Mouse (Mus musculus) frontal cortex, adult 2 months (tissue): ENCODE measurements around the gene Zfp771. TPM values are rescaled to one million over a fixed set of nuclear protein-coding genes. Genes with fewer than 3 reads are reported as not detected.

Experiments used
- DNase-seq, 2 experiments: peaks; one replicate each; pipeline ENCODE4 v3.0.0; 2022; ENCODE audit warnings: low spot score in 1 of 2; ENCODE audit errors: extremely low spot score in 1 of 2
- polyA plus RNA-seq: library from polyadenylated mRNA; depleted of rRNA; stranded (reverse); fragments of >200 nt; gene quantifications from 2 replicates; pipeline ENCODE4 v1.2.3, GENCODE M21; 2012

Gene Zfp771
- polyA plus RNA-seq, 1 experiment = 120 TPM

DNA sequence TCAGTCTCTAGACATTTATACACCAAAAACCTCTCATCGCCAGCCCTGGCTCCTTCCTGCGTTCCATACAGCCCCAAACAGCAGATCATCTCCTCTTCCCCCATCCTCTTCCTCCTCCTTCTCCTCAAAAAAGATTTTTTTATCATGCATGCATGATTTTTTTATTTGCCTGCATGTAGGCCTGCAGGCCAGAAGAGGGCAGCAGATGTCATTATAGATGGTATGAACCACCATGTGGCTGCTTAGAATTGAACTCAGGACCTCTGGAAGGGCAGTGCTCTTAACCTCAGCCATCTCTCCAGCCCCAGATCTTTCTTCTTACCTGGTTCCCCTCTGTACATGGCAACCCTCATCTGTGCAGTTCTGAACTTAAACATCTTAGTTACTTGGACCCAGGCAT is 8.3 kb downstream of the Zfp771 start:
- peak in 1 of 2 experiments; percentile 28 for DNase-seq

DNA sequence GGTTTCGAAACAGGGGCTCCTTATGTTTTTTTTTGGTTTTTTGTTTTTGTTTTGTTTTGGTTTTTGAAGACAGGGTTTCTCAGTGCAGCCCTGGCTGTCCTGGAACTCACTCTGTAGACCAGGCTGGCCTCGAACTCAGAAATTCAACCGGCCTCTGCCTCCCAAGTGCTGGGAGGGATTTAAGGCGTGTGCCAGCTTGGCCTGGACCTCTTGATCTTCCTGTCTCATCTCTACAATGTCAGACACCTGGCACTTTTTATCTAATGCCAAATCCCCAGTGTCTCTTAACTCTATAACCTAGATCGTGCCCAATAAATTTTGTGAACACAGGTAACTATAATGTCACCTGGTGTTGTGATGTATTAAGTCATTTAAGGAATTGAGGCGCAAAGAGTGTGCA is 9.3 kb downstream of the Zfp771 start:
- DNase-seq = no peak

DNA sequence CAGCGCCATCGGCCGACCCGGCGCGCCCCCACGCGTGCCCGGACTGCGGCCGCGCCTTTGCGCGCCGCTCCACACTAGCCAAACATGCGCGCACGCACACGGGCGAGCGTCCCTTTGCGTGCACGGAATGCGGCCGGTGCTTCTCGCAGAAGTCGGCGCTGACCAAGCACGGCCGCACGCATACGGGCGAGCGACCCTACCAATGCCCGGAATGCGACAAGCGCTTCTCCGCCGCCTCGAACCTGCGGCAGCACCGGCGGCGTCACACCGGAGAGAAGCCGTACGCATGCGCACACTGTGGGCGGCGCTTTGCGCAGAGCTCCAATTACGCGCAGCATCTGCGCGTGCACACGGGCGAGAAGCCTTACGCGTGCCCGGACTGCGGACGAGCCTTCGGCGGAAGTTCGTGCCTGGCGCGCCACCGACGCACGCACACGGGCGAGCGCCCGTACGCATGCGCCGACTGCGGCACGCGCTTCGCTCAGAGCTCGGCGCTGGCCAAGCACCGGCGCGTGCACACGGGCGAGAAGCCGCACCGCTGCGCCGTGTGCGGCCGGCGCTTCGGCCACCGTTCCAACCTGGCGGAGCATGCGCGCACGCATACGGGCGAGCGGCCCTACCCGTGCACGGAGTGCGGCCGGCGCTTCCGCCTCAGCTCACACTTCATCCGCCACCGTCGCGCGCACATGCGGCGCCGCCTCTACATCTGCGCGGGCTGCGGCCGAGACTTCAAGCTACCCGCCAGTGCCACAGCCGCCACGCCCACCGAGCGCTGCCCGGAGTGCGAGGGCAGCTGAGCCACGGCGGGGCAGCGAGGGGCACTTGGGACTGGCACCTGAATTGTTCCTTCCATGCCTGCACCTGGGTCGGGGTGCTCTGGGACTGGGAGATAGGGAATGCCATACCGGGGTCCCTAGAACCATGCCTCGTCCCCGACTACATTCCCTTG is 10.0 kb downstream of the Zfp771 start:
- peak; percentile 86 to 97 for DNase-seq

DNA sequence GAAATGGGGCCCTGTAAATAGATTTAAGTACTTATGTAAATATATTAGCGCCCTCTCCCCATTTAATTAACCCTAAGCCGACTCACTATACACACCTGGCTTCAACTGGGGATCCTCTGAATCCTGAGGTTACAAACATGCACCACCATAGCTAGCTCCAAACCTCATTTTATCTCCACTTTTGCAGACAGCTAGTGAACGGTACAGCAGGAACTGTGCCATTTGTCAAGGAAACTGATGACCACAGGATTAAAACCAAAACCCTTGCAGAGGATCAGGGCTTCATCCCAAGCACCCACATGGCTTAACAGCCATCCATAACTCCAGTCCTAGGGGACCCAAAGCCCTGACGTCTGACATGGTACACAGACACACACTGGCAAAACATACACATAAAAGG is 10.9 kb downstream of the Zfp771 start:
- DNase-seq = no peak

DNA sequence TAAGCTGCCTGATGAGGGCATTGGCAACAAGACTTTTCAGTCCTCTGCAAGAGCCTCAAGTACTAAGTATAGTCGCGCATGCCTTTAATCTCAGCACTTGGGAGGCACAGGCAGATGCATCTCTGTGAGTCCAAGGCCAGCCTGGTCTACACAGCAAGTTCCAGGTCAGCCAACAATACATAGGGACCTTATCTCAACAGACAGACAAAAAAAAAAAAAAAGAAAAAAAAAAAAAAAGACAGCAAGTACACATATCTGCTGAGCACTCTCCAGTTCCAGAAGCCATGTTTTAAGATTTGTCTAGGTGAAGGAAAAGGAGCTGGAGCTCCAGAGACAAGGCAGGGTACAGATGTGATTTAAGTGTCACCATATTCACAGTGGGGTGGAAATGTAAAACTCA is 11.9 kb downstream of the Zfp771 start:
- DNase-seq = no peak

DNA sequence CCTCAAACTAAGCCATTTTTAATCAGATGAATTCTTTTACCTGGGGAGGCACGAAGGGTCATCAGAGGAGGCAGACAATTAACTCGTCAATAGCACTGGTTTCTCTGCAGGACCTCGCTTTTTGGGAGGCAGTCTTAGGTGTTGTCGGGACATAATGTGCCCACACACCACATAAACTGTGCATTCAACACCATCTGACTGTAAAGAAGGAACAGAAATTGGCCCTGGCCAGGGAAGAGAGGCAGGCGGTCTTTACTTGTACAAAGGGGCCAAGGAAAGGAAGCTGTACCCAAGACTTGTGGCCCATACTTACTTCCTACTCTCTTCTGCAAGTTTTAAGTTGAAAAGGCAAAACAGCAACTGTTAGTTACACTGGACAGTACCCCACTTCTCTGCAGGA is 12.4 kb downstream of the Zfp771 start:
- no peak for DNase-seq

DNA sequence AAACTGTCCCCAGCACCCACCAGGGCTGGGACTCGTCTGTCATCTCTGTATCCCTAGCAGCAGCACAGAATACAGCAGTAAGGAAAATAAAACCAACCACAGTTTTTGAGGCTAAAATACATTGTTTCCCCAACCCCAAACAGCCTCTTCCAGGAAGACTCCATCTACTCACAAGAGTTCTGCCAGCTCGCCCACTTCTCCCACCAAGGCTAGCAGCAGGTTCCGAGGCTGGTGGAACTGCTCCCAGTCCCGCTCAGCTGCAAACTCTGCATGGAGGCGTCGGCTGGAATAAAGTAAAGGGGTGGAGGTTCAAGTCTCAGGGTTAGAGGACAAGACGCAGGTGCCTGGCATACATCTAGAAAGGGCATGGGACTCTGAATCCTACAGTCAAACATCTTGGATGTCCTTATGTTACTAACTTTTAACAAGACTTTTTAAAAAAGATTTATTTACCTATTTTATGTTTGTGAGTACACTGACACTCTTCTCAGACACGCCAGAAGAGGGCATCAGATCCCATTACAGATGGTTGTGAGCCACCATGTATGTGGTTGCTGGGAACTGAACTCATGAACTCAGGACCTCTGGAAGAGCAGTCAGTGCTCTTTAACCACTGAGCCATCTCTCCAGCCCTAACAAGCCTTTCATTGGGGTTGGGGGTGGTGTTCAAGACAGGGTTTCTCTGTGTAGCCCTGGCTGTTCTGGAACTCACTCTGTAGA is 15.3 kb downstream of the Zfp771 start:
- peak in 1 of 2 experiments; percentile 31 for DNase-seq

DNA sequence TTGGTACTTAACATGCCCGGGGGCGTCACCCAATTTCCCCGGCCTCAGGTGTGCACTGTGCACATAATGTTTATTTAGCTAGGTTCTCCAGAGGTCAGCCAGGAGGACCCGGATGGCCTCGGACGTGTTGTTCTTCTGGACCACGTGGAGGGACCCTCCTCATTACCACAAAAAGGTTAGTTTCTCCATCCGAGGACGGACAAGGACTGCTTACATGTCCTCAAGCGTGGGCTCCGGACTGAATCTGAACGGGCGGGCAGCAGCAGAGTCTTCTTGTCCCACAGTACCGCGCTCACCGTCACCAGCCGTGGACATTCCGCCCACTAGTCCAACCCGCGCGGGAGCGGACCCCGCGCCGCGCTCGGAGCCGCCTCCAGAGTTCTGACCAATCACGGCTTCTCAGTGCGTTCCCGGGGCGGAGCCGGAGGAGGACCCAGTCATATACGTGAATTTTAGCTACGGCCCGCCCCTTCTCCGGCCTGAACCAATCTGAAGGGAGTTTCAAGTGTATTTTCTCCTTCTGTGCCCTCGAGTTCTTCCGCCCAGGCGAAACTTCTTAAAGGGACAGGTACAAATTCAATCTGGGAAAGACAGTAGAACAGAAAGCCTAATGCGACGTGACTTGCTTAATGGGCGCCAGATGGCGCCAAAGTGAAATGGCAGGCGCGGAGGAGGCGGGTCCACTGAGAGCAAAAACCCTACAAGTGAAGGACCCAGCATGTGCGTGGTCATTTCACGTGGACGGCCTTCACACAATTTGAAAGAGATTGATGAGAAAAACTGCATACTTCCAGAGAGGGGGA is 16.4 kb downstream of the Zfp771 start, which contains the start of gene Dctpp1:
TSS of gene Dctpp1 (minus strand) at position 401 of the 803 bp plus-strand sequence.
- DNase-seq = peak; percentile 99

DNA sequence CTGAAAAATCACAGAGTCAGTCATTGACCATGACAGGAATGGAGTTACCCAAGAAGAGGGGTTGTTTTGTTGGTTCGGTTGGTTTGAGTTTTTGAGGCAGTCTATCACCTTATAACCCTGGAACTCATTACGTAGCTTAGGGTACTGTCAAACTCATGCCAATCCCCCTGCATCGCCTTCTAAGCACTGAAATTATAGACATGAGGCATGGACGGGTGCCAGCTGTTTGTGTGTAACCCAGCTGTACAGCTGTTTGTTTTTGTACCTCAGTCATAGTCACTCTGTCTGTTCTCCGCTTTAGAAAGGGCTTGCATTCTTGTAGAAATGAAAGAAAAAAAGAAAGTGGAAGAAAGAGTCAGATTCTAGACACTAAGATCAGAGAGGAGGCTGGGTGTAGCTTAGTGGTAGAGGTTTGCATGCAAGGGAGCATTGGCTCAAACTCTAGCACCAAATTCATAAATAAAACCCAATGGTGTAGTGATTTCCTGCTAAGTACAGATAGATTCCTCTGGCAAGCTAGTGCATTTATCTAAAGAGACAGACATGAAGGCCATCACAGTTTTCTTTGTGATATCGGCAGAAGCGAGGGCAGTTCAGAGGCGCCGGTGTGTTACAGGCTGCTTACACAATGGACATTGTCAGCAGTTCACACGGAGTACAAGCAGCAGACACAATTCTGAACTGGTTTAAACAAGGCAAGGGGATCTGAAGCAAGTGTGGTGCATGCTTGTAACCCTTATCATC is 18.3 kb downstream of the Zfp771 start:
- no peak for DNase-seq

DNA sequence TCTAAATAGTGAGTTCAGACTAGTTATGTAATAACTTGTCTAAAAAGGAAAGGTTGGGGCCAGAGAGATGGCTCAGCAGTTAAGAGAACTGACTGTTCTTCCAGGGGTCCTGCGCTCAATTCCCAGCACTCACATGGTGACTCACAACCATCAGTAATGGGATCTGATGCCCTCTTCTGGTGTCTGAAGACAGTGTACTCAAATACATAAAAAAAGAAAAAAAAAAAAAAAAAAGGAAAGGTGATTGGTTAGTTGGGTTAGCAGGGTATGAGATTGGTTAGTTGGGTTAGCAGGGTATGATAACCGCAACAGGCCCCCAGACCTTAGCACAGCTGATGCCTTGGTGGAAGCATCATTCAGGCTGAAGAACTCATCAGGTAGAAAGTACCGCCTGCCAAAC is 19.5 kb downstream of the Zfp771 start:
- DNase-seq = no peak

DNA sequence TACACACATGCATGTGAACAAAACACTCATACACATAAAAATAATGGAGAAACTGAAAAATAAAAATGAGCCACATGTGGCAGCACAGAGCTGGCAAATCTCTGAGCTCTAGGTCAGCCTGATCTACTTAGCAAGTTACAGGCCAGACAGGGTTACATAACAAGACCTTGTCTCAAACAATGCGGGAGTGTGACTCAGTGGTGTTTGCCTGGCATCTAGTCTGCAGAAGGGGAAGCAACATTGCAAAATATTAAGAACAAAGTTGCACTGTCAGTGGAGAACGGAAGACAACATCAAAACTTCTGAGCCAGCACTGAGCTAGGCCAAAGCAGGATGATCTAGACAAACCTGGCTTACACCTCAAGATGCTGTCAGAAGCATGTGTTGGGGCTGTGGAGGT is 26.2 kb downstream of the Zfp771 start:
- no peak for DNase-seq

DNA sequence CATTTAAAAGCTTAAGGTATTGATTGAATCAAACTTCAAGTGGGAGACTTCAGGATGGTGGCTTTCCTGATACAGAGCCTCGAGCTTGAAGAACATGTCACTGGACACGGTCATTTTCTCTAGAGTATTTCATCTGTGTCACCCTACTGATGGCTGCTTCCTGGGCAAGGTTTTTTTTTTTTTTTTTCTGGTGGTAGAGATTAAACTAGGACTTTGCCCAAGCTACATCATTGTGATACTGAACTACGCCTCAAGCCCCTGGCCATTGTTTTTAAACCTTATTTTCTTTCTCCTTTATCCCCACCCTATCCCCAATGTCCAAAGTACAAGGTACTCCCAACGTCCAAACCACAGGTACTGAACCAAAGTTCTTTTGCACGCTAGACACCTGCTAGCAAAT is 26.6 kb downstream of the Zfp771 start:
- no peak for DNase-seq

DNA sequence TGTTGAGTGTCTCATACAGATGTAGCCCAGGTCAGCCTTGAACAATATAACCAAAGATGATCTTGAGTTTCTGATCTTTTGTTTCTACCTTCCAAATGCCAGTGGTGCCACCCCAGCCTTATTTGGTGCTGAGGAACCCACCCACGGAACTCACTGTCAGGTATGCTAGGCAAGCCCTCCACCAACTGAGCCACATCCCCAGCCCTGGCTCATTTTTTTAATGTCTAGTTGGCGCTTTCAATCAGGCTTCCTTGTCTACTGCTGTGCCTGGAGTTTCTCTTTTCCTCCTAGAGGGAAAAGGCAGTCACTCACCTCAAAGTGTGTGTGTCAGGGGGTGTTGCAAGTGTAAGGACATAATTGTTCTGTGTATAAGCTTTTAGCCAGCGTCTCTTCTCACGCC is 27.0 kb downstream of the Zfp771 start:
- DNase-seq = no peak

DNA sequence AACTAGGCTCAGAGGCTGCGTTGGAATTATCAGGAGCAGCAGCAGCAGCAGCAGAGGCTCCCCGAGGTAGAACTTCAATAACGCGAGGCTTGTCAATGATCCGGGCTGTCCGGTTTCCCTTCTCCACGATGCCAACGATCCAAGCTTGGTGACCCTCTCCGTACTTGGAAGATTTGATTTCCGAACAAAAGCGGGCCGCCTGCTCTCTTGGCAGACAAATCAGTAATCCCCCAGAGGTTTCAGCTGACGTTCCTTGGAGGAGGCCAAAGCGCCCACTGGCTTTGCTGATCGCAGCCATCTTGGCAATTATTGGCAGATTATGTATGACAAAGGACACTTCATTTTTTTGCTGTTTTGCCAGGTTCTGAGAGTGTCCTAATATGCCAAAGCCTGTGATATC is 28.5 kb downstream of the Zfp771 start:
- no peak for DNase-seq

DNA sequence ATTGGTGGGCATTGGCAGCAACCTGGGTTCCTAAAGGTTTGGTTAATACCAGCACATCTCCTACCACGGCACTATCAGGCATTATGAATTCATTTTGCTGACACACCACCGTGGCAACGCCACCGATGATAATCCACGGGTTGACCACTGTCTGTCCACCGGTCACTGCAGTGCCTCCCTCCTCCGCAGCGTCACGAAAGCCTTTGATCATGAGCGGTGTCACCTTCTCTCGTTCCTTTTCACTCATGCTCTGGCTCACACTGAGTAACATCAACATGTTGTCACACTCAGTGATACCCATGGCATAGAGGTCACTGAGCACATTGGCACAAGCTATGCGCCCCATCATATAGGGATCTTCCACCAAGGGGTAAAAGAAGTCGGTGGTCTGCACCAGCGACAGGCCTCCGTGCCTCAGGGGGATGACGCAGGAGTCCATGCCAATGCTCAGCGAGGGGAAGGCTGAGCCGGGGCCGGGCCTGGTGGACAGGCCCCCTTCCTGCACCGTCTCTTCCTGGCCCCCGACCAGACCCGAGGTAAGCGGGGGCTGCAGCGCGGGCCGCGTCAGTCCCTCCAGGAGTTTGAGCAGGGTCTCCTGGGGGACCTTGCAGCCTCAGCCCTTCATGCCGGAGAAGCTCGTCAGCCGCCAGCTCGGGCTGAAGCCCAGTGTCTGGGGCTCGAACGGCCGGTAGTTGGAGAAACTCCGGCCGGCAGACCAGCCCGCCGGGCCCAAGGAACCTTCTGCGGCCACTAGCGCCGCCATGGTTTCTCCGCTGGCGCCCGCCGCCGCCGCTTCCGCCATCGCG is 29.2 kb downstream of the Zfp771 start:
- DNase-seq = no peak

DNA sequence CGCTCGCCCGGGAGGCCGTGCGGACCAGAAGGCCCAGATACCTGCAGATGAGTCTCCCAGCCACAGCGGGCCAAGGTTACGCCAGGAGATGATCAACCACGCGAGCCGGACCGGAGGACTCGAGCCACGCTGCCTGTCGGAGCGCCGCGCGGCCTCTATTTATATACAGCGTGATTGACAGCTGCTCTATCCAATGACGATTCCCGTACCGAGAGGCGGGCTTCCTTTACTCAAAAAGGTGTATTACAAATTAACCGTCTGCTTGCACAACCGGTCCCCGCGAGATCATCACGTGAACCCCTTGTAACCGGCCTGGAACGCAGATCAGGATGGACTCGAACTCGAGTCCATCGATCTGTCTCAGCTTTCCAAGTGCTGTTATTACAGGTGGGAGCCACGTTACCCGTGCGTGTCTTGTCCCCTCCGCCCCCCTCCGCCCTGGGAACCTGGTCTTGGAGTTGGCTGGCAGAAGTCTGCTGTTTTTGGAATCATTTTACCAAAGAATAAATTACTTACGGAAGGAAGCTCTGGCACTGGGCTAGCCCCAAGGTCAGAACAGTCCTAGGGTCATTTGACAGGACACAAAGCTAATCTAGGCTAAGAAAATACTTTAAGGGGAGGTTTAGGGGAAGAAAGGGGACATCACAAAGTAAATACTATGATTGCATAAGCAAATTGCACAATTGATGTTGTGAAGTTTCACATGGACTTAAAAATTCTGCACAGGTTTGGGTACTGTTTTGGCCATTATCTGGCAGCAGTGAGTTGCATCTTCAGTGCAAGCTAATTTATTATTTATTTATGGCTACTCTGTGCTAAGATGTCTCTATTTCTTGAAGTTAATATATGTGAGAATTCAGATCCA is 30.1 kb downstream of the Zfp771 start, which contains the start of gene Sephs2:
TSS of gene Sephs2 (minus strand) at position 131 of the 865 bp plus-strand sequence.
- DNase-seq = peak; percentile 94 to 98

DNA sequence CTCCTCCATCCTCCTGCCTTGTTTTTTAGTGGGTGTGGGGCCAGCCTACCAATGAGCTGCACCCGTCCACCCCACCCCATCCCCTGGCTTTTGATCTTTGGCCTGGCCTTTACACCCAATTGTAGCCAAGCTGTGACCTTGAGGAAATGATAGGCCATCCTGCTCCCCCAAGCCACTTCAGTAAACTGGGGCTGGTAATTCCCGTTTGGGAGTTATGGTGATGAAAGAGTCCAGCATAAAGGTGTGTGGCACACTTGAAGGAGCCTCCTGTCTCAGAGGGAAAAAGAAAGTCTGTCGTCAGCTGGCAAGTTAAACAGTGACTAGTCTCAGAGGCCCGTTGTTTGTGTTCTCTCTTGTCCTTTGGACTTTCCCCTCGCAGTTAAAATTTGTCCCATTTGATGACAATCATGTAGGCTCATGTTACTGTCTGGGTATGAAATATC is 32.5 kb downstream of the Zfp771 start:
- DNase-seq = no peak

DNA sequence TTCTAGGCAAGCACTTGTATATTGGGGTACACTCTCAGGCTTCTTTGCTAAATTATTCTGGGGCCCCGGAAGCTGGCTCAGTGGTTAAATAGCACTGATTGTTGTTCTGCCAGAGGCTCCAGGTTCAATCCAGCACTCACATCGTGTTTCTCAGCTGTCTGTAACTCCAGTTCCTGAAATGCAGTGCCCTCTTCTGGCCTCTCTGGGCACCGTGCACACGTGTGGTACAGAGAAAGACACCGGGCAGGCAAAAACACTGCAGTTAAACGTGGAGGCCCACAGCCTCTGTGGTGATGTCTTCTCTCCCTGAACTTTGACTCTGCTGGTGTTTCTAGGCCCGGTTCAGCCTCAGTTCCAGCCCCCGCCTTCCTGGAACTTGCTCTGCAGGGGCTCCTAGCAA is 34.2 kb downstream of the Zfp771 start:
- DNase-seq = no peak
